20 mouse cellular contexts compared by ENCODE assay signal in genomic region chr8:76620853-76621252, GRCm38 (mm10).
DNase-seq lines count a peak whose midpoint lies in the region; ATAC-seq lines count a peak whose summit lies in the region.
"Had no signal": no experiment of that assay in that cellular context is flagged by ENCODE, and none has a peak within 500 bp of the region (broad histone marks: within the 10 kb centered on the region; RNA-seq: fewer than 3 reads in every experiment).

No protein-coding gene starts in this region.

- 56% methylated on average over 3 of the region's 3 CpGs for WGBS in hindbrain, embryonic 13.5 days
- WGBS in hindbrain, embryonic 10.5 days: 73% methylated on average over 3 of the region's 3 CpGs
- WGBS in midbrain, embryonic 14.5 days: 55% methylated on average over 3 of the region's 3 CpGs
- 66% methylated on average over 3 of the region's 3 CpGs for WGBS in midbrain, embryonic 13.5 days
- WGBS in neural tube, embryonic 14.5 days: 44% methylated on average over 3 of the region's 3 CpGs

- DNase-seq in hindbrain, embryonic 10.5 days (ENCODE audit: low spot score): no peak
- DNase-seq in midbrain, embryonic 14.5 days: peak; percentile 31
- no peak for DNase-seq in neural tube, embryonic 10.5 days (ENCODE audit: extremely low spot score, low spot score)
- no peak for DNase-seq in lung, adult 18-20 months
- DNase-seq: adrenal gland, adult 8-10 months; adrenal gland, postnatal 36 days; cerebellum, adult 11 months; cerebellum, adult 8-10 months; cerebellum, postnatal 14 days; gastrocnemius, postnatal 10 days; heart, adult 18-20 months; heart, postnatal 10 days; heart, postnatal 4 days had no signal

- H3K27me3 ChIP-seq in hindbrain, embryonic 13.5 days: no peaks in the 10 kb centered on the region
- H3K27me3 ChIP-seq in hindbrain, embryonic 10.5 days (ENCODE audit: insufficient read depth, poor library complexity, severe bottlenecking): no peaks in the 10 kb centered on the region
- H3K27me3 ChIP-seq in midbrain, embryonic 14.5 days (ENCODE audit: control insufficient read depth, insufficient read depth, low read length): no peaks in the 10 kb centered on the region
- no peaks in the 10 kb centered on the region for H3K27me3 ChIP-seq in midbrain, embryonic 13.5 days
- no peaks in the 10 kb centered on the region for H3K27me3 ChIP-seq in neural tube, embryonic 14.5 days (ENCODE audit: control insufficient read depth, insufficient read depth, low read length)
- H3K27me3 ChIP-seq: embryonic facial prominence, embryonic 15.5 days had no signal

- H3K36me3 ChIP-seq in hindbrain, embryonic 13.5 days: no peaks in the 10 kb centered on the region
- no peaks in the 10 kb centered on the region for H3K36me3 ChIP-seq in hindbrain, embryonic 10.5 days
- no peaks in the 10 kb centered on the region for H3K36me3 ChIP-seq in midbrain, embryonic 14.5 days (ENCODE audit: control insufficient read depth, insufficient read depth, low read length)
- H3K36me3 ChIP-seq in midbrain, embryonic 13.5 days: no peaks in the 10 kb centered on the region
- no peaks in the 10 kb centered on the region for H3K36me3 ChIP-seq in neural tube, embryonic 14.5 days (ENCODE audit: control insufficient read depth, insufficient read depth, low read length)
- H3K36me3 ChIP-seq: embryonic facial prominence, embryonic 15.5 days; heart, embryonic 10.5 days had no signal

- H3K27ac ChIP-seq in hindbrain, embryonic 13.5 days: no peak overlapping the region
- no peak overlapping the region for H3K27ac ChIP-seq in hindbrain, embryonic 10.5 days
- H3K27ac ChIP-seq in midbrain, embryonic 14.5 days (replicated peaks; ENCODE audit: low read depth, low read length): no peak overlapping the region
- H3K27ac ChIP-seq in midbrain, embryonic 13.5 days: no peak overlapping the region
- H3K27ac ChIP-seq in neural tube, embryonic 14.5 days (ENCODE audit: low read depth, low read length): no peak overlapping the region
- H3K27ac ChIP-seq: embryonic facial prominence, embryonic 15.5 days; heart, embryonic 10.5 days had no signal

- ATAC-seq in hindbrain, embryonic 13.5 days (ENCODE audit: low FRiP score): 0 out of 2 replicates have a peak, but pooled peaks have one; percentile 36
- ATAC-seq in midbrain, embryonic 14.5 days (ENCODE audit: low FRiP score, low TSS enrichment): no peak
- no peak for ATAC-seq in midbrain, embryonic 13.5 days
- ATAC-seq in neural tube, embryonic 14.5 days (ENCODE audit: low read depth): 0 out of 2 replicates have a peak, but pooled peaks have one; percentile 21
- ATAC-seq: intestine, embryonic 16.5 days had no signal

- no peak overlapping the region for H3K4me2 ChIP-seq in hindbrain, embryonic 13.5 days
- H3K4me2 ChIP-seq in midbrain, embryonic 14.5 days (ENCODE audit: low read length): no peak overlapping the region
- no peak overlapping the region for H3K4me2 ChIP-seq in midbrain, embryonic 13.5 days (replicated peaks)
- no peak overlapping the region for H3K4me2 ChIP-seq in neural tube, embryonic 14.5 days (ENCODE audit: low read depth, low read length)
- H3K4me2 ChIP-seq: embryonic facial prominence, embryonic 15.5 days had no signal

- H3K4me1 ChIP-seq in hindbrain, embryonic 13.5 days (replicated peaks): no peaks in the 10 kb centered on the region
- 0 out of 2 replicates have a peak, but pooled peaks cover 4% of the 10 kb centered on the region for H3K4me1 ChIP-seq in hindbrain, embryonic 10.5 days (replicated peaks)
- H3K4me1 ChIP-seq in midbrain, embryonic 14.5 days (ENCODE audit: control insufficient read depth, insufficient read depth, low read length): no peaks in the 10 kb centered on the region
- H3K4me1 ChIP-seq in midbrain, embryonic 13.5 days (replicated peaks): no peaks in the 10 kb centered on the region
- H3K4me1 ChIP-seq in neural tube, embryonic 14.5 days (ENCODE audit: control insufficient read depth, insufficient read depth, low read length): no peaks in the 10 kb centered on the region
- H3K4me1 ChIP-seq: embryonic facial prominence, embryonic 15.5 days; heart, embryonic 10.5 days had no signal

- H3K9ac ChIP-seq in hindbrain, embryonic 13.5 days: no peak overlapping the region
- no peak overlapping the region for H3K9ac ChIP-seq in midbrain, embryonic 14.5 days (replicated peaks; ENCODE audit: low read length)
- no peak overlapping the region for H3K9ac ChIP-seq in midbrain, embryonic 13.5 days (replicated peaks)
- H3K9ac ChIP-seq in neural tube, embryonic 14.5 days (replicated peaks; ENCODE audit: low read depth, low read length): no peak overlapping the region
- H3K9ac ChIP-seq: embryonic facial prominence, embryonic 15.5 days had no signal

- no peaks in the 10 kb centered on the region for H3K9me3 ChIP-seq in hindbrain, embryonic 13.5 days
- H3K9me3 ChIP-seq in hindbrain, embryonic 10.5 days: no peaks in the 10 kb centered on the region
- H3K9me3 ChIP-seq in midbrain, embryonic 14.5 days (ENCODE audit: control insufficient read depth, low read length): no peaks in the 10 kb centered on the region
- H3K9me3 ChIP-seq in midbrain, embryonic 13.5 days: no peaks in the 10 kb centered on the region
- H3K9me3 ChIP-seq in neural tube, embryonic 14.5 days (ENCODE audit: control insufficient read depth, low read length): no peaks in the 10 kb centered on the region
- H3K9me3 ChIP-seq: embryonic facial prominence, embryonic 15.5 days; heart, embryonic 10.5 days had no signal

- H3K4me3 ChIP-seq in hindbrain, embryonic 13.5 days: no peak overlapping the region
- H3K4me3 ChIP-seq in hindbrain, embryonic 10.5 days: no peak overlapping the region
- no peak overlapping the region for H3K4me3 ChIP-seq in midbrain, embryonic 14.5 days (replicated peaks; ENCODE audit: low read depth, low read length)
- no peak overlapping the region for H3K4me3 ChIP-seq in midbrain, embryonic 13.5 days (replicated peaks)
- no peak overlapping the region for H3K4me3 ChIP-seq in neural tube, embryonic 14.5 days (ENCODE audit: low read depth, low read length)
- H3K4me3 ChIP-seq: embryonic facial prominence, embryonic 15.5 days; erythroblast, embryonic 14.5 days; heart, embryonic 10.5 days had no signal

Comparison
In these comparisons a context has a peak if more than half of its experiments do, and no peak if none do; other contexts are left out.
1. ATAC-seq: peak in hindbrain, embryonic 13.5 days (single experiment) and neural tube, embryonic 14.5 days (single experiment); none in midbrain, embryonic 14.5 days (single experiment) and midbrain, embryonic 13.5 days (single experiment).